Mouse (Mus musculus): ENCODE measurements around the gene Ttc25.

Ttc25 gene

DNA sequence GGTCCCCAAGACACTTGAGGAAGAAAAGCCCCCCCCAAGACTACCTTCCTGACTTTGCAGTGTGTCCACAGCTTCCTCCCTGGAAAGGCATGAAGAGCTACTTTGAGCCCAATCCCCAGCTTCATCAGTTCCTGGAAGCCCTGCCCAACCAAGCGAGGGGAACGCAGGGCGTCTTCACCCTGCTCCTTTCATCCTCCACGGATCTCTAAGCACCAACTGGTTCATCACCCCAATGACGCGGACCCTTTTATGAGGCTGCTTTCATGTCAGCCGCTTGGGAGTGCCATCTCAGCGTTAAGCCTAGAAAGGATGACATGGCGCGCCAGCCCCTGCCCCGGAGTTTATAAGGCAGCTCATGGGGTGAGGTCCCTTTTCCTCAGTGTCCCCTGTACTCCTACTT lies 74.6 kb downstream of the Ttc25 start, which contains the start of gene Dnajc7:
Dnajc7 (minus strand) TSS at position 187 of the 400 bp plus-strand sequence.
- in situ Hi-C loops (cut with MboI; ENCODE audit: unreplicated experiment in 2 of 2) = loop anchor here (5.0 kb wide), 3 partner anchors 33 to 77 kb away; no protein-coding TSS in a partner anchor
